Mouse (Mus musculus) ES-E14 (cell line): ENCODE data around the gene Jund. TPM values are rescaled to one million over a fixed set of nuclear protein-coding genes. Genes with fewer than 3 reads are reported as not detected.

ENCODE experiments used
- DNase-seq: peaks from one replicate; pipeline ENCODE4 v3.0.0-alpha.2; 2013; ENCODE audit warnings: low read depth, low spot score
- H3K27ac ChIP-seq: 2 replicates; pipeline ENCODE4 v1.5.1; 2012; ENCODE audit warnings: low read depth, mild to moderate bottlenecking, low read length, moderate library complexity, mixed read lengths; ENCODE audit not compliant: poor library complexity, insufficient read depth, severe bottlenecking
- H3K36me3 ChIP-seq: 2 replicates; pipeline ENCODE4 v1.6.1; 2012; ENCODE audit warnings: mild to moderate bottlenecking, low read length, moderate library complexity, mixed read lengths; ENCODE audit not compliant: control insufficient read depth, poor library complexity, insufficient read depth, severe bottlenecking
- H3K4me1 ChIP-seq, 2 experiments: fragments of 150-350 bp in 1 of 2; sonication (generic) in 1 of 2; 2 replicates each; pipeline ENCODE4 v1.6.1; 2012; ENCODE audit warnings: low read length in 2 of 2, mild to moderate bottlenecking in 1 of 2, mixed read lengths in 1 of 2; ENCODE audit not compliant: control insufficient read depth in 2 of 2, insufficient read depth in 2 of 2, poor library complexity in 1 of 2
- H3K4me3 ChIP-seq, 2 experiments: fragments of 150-350 bp in 1 of 2; sonication (generic) in 1 of 2; 2 replicates each; pipeline ENCODE4 v1.5.1; 2012; ENCODE audit warnings: low read length in 2 of 2, low read depth in 1 of 2, mild to moderate bottlenecking in 1 of 2, mixed read lengths in 1 of 2; ENCODE audit not compliant: insufficient read depth in 1 of 2, poor library complexity in 1 of 2, severe bottlenecking in 1 of 2
- H3K9ac ChIP-seq: 2 replicates; pipeline ENCODE4 v1.6.1; 2012; ENCODE audit warnings: low read depth, mild to moderate bottlenecking, low read length, mixed read lengths; ENCODE audit not compliant: poor library complexity, insufficient read depth, severe bottlenecking
- H3K9me3 ChIP-seq: fragments of 150-350 bp; sonication (generic); 2 replicates; pipeline ENCODE4 v1.6.1; 2012; ENCODE audit warnings: low read depth, mild to moderate bottlenecking, low read length; ENCODE audit not compliant: control insufficient read depth, insufficient read depth
- CHD2 ChIP-seq: IDR thresholded peaks from 2 replicates; pipeline ENCODE4 v1.6.1; 2014; ENCODE audit warnings: mild to moderate bottlenecking, low read depth, low read length, inconsistent platforms
- HCFC1 ChIP-seq: IDR thresholded peaks from 2 replicates; pipeline ENCODE4 v1.6.1; 2012; ENCODE audit warnings: low read length, inconsistent platforms, borderline replicate concordance; ENCODE audit not compliant: insufficient read depth
- MAFK ChIP-seq: IDR thresholded peaks from 2 replicates; pipeline ENCODE4 v1.6.1; 2014; ENCODE audit warnings: mild to moderate bottlenecking, low read depth, low read length, inconsistent platforms; ENCODE audit not compliant: insufficient read depth
- ZC3H11A ChIP-seq: IDR thresholded peaks from 2 replicates; pipeline ENCODE4 v1.6.1; 2012; ENCODE audit warnings: low read depth, mild to moderate bottlenecking, inconsistent platforms, low read length, borderline replicate concordance
- ZNF384 ChIP-seq: IDR thresholded peaks from 2 replicates; pipeline ENCODE4 v1.6.1; 2012; ENCODE audit warnings: low read depth, low read length, inconsistent platforms
- in situ Hi-C, 2 experiments: fragments of 600-800 bp; cut with MboI; formaldehyde crosslinking; loops; one replicate each; pipeline ENCODE4 v1.15.1; 2025; ENCODE audit warnings: low sequenced_read_pairs in 2 of 2, inconsistent platforms in 1 of 2; ENCODE audit not compliant: unreplicated experiment in 2 of 2
- total RNA-seq: library from RNA; depleted of rRNA; stranded (reverse); fragments of 300-350 nt; gene quantifications from 2 replicates; pipeline ENCODE4 v1.2.3, GENCODE M21; 2012

Gene Jund
- total RNA-seq, 1 experiment, result 60.1 TPM

DNA sequence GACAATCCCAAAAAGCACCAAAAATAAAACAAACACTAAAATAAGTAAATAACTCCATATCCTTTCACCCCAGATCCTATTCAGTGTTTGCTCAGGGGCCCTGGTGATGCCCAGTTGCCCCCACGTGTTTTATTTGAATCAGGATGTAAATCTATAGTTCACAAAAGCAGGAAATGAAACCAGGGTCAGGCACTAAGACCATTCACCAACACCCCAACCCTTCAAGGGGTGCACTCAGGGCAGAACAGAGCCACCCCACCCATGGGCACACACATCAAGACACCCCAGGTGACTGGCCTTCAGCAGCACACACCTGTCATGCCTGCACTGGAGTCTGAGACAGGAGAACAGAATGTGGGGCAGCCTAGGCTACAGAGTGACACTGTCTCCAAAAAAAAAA lies 44.6 kb upstream of the Jund start:
- H3K4me1 ChIP-seq, result peaks cover 6 to 29% of the 10 kb centered on the region in 2 experiments; a peak in 3 of 4 replicates
- H3K4me3 ChIP-seq, result no peak overlapping the region
- in situ Hi-C loops, result no loop called here
- H3K36me3 ChIP-seq, result peaks cover 23% of the 10 kb centered on the region; the same call in 1 of the 2 replicates
- no peak overlapping the region for H3K9ac ChIP-seq
- no peak overlapping the region for H3K27ac ChIP-seq
- no peak for TF ChIP-seq ZNF384
- TF ChIP-seq HCFC1, result no peak
- no peak for TF ChIP-seq MAFK
- TF ChIP-seq CHD2, result no peak
- no peak for TF ChIP-seq ZC3H11A
- H3K9me3 ChIP-seq, result no peaks in the 10 kb centered on the region
- DNase-seq, result no peak

DNA sequence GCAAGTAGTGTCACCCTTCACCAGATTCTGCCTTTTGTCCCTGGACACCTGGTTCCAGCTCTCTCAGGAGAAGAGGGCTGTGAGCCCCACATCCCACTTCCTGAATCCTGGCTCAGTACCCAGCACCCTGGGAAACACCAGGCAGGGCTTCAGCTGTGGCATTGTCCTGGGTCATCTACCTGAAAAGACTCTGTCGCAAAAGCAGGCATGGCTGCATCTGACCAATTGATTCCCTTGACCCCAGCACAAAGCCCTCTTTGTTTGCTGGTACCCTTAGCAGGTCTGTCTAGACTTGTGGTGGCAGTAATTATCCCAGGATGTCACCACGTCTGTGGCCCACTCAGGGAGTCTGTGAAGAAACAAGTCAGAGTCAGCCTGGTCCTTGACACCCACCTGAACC lies 43.3 kb upstream of the Jund start:
- H3K4me3 ChIP-seq, result no peak overlapping the region
- peaks cover 20% of the 10 kb centered on the region; the same call in 1 of the 2 replicates for H3K36me3 ChIP-seq

DNA sequence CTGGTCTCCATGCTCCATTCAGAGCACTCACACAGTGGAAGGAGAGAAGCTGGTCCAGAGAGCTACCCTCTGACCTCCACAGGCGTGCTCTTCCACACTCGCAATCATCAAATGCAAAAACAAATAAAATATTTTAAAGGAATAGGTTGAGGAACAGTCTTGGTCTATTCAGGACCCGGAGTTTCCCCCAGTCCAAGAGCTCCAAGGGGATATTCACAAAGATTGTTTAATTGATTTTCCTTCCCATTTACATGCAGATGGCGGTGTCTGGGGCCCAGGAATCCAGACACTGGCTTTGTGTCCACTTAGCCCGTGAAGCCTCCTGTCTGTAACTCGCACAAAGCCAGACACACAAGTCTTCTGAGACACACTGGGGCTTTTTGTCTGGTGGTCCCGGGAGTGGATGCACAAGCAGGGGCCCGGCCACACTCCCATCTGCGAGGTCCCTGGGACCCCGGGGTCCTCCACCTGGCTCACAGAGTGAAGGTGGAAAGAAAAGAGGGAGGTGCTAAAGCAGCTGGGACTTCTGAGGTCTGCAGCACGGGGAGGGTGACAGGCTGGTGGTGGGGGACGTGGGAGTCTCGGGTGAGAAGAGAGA lies 42.5 kb upstream of the Jund start:
- no peak overlapping the region for H3K4me3 ChIP-seq
- H3K9ac ChIP-seq, result peak overlapping the region; percentile 58; the same call in 1 of the 2 replicates
- DNase-seq, result no peak
- in situ Hi-C loops, result no loop called here
- peaks cover 5 to 21% of the 10 kb centered on the region in 2 experiments; a peak in 3 of 4 replicates for H3K4me1 ChIP-seq
- TF ChIP-seq ZC3H11A, result no peak
- TF ChIP-seq ZNF384, result no peak
- TF ChIP-seq CHD2, result no peak
- TF ChIP-seq HCFC1, result no peak
- no peak for TF ChIP-seq MAFK
- H3K9me3 ChIP-seq, result no peaks in the 10 kb centered on the region
- H3K27ac ChIP-seq, result 0 out of 2 replicates have a peak overlapping the region, but pooled peaks have one; percentile 8
- H3K36me3 ChIP-seq, result peaks cover 16% of the 10 kb centered on the region; the same call in 1 of the 2 replicates

More for the DNA sequence above, 43.3 kb upstream of the Jund start:
- 0 out of 2 replicates have a peak overlapping the region, but pooled peaks have one; percentile 8 for H3K27ac ChIP-seq
- TF ChIP-seq MAFK, result no peak
- no peak for TF ChIP-seq HCFC1
- TF ChIP-seq ZC3H11A, result no peak
- no peak for TF ChIP-seq CHD2
- no peak for TF ChIP-seq ZNF384
- DNase-seq, result no peak
- no peaks in the 10 kb centered on the region for H3K9me3 ChIP-seq
- peaks cover 4 to 21% of the 10 kb centered on the region in 2 experiments; a peak in 3 of 4 replicates for H3K4me1 ChIP-seq
- no peak overlapping the region for H3K9ac ChIP-seq
- in situ Hi-C loops, result no loop called here

- DNase-seq, result no peak
- Histone ChIP-seq H3K36me3 (peaks cover 11% of the 10 kb centered on the region; the same call in 1 of the 2 replicates), H3K27ac (no peak overlapping the region), H3K4me1 (peaks cover 5 to 17% of the 10 kb centered on the region in 2 experiments; a peak in 3 of 4 replicates), H3K9me3 (no peaks in the 10 kb centered on the region), H3K9ac (no peak overlapping the region), H3K4me3 (no peak overlapping the region)
- in situ Hi-C loops, result no loop called here
- TF ChIP-seq MAFK, result no peak
These were observed 41.5 kb upstream of the Jund start for GRCm38 (mm10) chr8:70657214-70657613.

- no peak overlapping the region for H3K27ac ChIP-seq
- no peak for DNase-seq
- no peak overlapping the region for H3K4me3 ChIP-seq
- H3K9me3 ChIP-seq, result no peaks in the 10 kb centered on the region
- in situ Hi-C loops, result no loop called here
- TF ChIP-seq HCFC1 (no peak), MAFK (no peak), ZC3H11A (no peak), ZNF384 (no peak), CHD2 (no peak)
- H3K36me3 ChIP-seq, result peaks cover 9% of the 10 kb centered on the region; the same call in 1 of the 2 replicates
- peaks cover 5 to 13% of the 10 kb centered on the region in 2 experiments; a peak in 3 of 4 replicates for H3K4me1 ChIP-seq
- H3K9ac ChIP-seq, result no peak overlapping the region
These were observed 41.0 kb upstream of the Jund start for GRCm38 (mm10) chr8:70657739-70658138.
